Mouse (Mus musculus): ENCODE measurements around the gene Alkbh7.

Gene Alkbh7

DNA sequence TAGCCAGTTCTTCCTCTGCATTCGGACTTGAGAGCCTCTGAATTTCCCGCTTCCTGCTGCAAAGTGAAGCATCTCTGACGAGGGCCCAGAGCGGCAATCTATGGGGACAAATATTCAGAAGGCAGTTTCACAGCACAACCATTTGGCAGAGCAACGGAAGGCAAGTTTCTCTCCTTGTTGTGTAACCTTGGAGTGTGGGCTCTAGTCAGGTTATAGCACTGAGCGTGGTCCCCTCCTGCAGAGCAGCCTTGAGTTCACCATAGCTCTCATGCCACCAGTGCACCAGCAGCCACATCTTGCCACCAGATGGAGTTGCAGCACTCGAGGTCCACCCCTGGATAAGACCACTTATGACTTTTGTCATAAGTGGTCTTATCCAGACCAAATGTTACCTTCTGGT, 8.7 kb upstream of the Alkbh7 start:
- DNase-seq: no peak

- DNase-seq: no peak
These were observed 8.2 kb upstream of the Alkbh7 start for GRCm38 (mm10) chr17:56988921-56989430.

DNA sequence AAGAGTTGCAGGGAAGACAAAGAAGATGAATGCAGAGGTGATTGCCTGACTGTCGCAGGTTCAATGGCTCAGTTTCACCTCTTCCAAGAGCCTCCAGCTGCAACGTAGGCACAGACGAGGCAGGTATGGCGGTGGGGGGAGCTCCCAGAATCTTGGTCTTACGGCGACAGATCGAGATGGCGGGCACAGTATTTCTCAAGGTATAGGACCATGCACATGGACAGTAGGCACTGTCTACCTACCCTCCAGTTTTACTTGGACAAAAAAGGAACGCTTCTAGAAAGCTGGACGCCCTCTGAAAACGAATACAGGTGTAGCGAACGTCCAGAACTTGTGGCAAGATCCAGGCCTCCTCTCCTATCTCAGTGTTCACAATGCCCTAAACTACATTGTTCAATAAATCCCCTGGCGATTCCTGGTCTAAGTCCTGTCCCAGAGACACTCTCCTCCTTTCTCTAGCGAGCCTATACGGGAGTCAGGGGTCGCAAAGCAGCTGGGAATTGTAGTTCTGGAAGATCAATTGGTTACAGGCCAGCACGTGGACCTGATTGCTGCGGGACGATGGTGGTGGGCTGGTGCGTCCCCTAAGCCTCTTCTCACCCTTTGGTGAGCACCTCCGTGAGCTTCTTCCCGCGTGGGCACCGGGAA, 7.5 kb upstream of the Alkbh7 start:
- peak; percentile 90 for DNase-seq

DNA sequence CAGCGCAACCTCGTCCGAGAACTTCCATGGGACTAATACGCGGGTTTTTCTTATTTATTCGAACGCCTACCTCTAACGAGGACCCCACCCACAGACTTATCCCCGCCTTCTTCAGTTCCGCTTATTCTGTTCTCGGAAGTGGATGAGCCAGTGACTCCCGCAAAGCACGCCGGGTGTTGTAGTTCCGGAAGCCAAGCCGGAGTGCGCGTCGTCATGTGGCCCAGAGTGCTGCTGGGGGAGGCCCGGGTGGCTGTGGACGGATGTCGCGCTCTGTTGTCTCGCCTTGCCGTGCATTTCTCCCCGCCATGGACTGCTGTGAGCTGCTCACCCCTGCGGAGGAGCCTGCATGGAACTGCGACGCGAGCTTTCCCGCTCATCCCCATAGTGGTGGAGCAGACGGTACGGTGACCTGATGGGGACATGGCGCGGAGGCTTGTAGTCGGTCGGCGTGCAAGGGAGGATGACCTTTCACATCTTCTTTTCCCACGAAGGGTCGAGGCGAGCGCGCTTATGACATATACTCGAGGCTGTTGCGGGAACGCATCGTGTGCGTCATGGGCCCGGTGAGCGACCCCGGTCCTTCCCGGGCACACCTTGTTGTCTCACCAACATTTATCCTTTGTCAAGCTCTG, 6.9 kb upstream of the Alkbh7 start, which contains the start of gene Clpp:
Clpp (plus strand) TSS at position 191 of the 632 bp plus-strand sequence.
- DNase-seq: peak; percentile 94 to 97

DNA sequence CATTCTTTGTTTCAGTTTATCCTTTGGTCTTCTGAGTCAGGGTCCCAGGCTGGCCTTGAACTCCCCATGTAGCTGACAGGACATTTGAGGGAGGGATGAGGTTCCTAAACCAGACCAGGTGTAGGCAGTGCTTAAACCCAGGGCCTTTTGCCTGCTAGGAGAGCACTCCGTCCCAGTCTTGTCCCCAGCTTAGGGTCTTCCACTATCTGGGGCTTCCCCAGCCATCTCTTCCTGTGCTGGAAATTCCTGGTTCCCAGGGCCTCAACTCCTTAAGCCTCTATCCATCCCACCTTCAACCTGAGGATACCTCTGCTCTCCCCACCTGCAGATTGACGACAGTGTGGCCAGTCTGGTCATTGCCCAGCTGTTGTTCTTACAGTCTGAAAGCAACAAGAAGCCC, 6.2 kb upstream of the Alkbh7 start:
- no peak for DNase-seq

- no peak for DNase-seq
These were observed 2.1 kb upstream of the Alkbh7 start for GRCm38 (mm10) chr17:56995046-56995445.

DNA sequence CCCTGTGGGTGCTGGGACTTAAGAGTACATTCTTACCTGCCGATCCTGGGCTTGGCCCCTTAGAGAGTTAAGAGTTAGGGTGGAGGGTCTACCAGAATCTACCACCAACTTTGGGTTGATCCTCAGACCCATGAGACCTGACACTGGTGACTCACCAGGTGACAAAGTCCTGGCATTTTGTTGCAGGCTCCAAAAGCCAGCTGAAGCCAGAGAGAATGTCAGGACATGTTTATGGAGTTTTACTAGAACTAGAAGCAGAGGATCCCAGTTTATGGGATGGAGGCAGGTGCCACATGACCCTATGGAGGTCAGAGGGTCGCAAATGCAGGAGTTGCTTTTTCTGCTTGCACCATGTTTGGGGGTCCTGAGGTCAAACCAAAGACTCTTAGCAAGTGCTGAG, 633 bp upstream of the Alkbh7 start:
- DNase-seq: no peak

DNA sequence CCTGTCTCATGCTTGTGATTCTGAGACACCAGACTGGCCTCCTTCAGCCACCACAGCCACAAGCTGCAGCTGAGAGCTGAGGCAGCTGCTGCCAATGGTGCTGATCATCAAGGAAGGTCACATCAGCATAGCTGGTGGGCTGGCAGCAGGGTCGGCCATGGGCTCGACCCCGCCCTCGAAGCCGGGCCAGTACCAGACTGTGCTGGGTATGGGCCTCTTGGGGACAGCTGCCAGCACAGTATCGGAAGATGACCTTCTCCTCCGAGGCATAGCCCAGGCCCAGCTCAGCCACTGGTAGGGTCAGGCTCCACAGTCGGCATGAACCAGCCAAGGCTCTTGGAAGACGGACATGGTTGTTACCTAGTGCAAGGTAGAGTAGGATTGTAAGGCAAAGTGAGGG, 2.3 kb downstream of the Alkbh7 start:
- DNase-seq: no peak

DNA sequence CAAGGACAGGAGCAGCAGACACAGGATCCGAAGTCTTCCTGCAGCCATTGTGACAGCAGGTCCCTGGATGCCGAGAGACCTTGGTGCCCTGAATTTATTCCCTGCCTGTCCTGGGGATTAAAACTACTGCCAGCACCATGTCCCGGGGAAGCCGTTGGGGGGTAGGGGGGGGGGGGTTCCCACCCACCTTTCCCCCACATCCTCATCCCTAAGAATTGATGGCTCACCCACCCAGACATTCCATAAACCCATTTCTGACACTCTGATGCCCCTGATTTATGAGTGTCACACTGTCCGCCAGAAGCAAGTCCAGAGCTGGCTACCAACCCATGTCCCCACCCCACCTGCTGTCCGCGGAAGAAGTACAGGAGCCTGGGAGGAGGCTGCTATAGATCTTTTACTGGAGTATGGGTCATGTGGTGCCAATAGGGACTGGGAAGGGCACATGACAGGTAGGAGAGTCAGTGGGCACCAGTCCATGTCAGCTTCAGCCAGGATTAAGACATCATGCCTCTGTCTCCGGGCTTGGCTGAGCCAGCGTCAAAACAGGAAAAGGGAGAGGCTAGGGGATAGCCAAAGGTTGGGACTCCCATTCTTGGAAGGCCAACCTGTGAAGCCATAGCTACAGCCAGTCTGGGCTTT, 3.0 kb downstream of the Alkbh7 start, which contains the start of gene Pspn:
Pspn (minus strand) TSS at position 51 of the 642 bp plus-strand sequence.
- DNase-seq: no peak

DNA sequence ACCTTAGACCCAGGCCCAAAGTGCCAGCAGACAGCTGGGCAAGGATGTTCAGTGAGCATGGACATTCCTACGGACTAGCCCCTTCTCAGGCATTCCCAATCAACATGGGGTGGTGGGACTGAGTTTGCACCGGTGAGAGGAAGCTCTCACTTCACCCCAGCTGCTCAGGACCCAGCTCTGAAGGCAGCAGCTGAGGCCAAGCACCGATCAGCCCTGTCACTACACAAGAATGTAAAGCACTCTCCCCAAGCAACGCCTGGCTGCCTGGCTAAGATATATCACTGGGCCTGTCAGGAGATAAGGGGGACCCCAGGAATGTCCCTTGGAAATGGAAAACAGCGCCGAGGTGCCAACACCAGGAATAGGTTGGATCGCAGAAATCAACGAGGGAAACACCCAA, 4.1 kb downstream of the Alkbh7 start:
- DNase-seq: no peak

DNA sequence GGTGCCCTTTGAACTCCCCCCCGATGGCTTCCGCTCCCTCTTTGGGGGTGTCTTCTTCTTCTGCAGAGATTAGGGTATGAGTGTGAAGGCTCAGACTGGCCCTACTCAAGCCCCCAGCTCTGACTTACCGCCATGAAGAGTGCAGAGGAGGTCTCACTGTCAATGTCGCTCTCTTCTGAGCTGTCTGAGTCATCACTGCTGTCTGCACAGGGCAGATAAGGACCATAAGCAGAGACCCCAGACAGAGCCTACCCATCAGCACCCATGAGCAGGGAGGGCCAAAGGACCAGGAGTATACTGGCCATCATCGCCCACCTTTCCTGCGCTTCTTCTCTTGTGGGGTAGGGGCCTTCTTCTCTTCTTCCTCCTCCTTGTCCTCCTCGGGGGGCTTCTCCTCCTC, 6.9 kb downstream of the Alkbh7 start:
- no peak for DNase-seq

GRCm38 (mm10) chr17:57007137-57007905, 10.2 kb downstream of the Alkbh7 start:
- peak; percentile 54 to 55 for DNase-seq

- DNase-seq: no peak
These were observed 13.7 kb downstream of the Alkbh7 start for GRCm38 (mm10) chr17:57010911-57011235.

- DNase-seq: peak; percentile 98 to 99
These were observed 14.3 kb downstream of the Alkbh7 start, which contains the start of the genes Gtf2f1 and Gm17949 for GRCm38 (mm10) chr17:57011236-57012141. Gtf2f1 (minus strand) TSS chr17:57011288. Gm17949 (plus strand) TSS chr17:57011469.

- peak in 1 of 2 experiments; percentile 35 for DNase-seq
These were observed 15.2 kb downstream of the Alkbh7 start for GRCm38 (mm10) chr17:57012245-57012795.

- DNase-seq: no peak
These were observed 22.6 kb downstream of the Alkbh7 start for GRCm38 (mm10) chr17:57019693-57020092.

DNA sequence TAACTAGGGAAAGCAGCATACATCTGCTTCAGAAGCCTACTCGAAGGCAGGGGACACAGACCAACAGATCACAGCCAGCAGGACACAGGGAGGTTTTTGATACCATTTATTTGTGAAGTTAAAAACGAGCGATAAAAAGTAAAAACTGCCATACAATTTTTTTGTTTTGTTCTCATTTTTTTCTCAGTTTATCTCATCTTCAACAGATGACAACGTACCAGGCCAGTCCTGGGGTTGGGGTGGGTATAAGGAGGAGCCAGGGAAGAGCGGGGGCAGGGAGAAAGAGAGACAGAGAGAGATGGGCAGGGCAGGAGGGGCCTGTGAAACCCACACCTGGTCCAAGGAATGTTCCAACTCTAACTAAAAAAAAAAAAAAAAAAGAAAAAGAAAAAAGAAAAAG, 23.8 kb downstream of the Alkbh7 start:
- DNase-seq: no peak

DNA sequence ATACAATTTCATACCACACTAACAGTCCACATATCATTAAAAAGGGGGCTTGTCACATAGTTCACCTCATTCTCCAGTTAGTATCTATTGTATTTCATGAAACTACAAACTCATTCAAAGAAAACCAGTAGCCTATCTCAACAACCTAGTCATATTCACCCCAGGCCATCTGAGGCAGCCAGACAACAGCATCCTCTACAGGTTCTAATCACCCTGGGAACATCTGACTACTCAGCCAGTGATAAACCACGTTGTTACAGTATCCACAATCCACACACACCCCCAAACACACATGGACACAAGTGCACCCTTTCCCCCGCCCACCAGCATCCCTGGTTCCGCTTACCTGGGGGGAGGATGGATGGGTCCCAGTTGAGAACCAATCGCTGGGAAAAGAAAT, 30.3 kb downstream of the Alkbh7 start:
- no peak for DNase-seq

DNA sequence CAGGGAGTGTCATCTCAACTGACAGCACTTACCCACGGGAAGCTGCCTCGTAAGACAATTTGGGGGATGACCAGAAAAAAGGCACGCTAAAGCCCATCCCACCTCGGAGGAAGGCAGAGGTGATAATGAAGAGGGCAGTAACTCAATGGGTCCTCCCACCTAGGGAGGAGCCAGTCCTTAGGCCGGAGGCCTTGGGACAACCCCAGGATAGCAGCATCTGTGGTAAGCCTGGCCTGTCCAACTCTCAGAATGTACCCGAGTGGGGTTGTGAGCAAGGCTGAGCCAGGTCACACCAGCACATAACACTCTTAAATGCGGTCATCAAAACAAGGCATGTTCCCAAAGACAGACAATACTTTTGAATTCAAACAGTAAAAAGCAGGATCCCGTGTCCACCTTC, 32.6 kb downstream of the Alkbh7 start:
- DNase-seq: no peak

DNA sequence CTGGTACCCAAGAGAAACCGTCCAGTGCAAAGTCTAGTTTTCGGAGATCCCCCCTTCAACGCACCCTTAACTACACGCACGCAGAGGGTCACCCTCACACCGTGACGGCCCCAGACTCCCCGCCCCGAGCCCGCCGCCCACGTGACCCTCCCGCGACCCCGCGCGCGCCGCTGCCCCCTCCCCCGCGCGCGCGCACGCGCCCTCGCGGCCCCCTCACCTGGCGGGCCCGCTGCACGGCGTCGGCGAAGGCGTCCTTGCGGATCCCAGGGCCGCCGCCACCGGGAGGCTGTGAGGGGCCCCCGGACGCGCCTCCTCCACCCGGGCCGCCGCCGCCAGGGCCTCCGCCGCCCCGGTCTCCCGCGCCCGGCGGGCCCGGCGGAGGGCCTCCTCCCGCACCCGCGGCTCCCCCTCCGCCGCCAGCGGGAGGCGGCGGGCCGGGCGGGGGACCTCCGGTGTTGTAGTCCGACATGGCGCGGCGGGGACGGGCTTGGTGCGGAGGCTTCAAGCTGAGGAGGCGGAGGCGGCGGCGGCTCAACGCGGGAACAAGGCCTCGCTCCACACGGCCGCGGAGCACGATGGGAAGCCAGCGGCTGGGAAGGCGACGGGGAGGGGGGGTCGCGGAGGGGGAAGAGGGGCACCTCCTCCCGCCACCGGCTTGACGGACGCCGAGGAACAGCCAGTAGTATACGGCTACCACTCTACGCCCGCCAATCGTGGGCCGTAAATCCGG, 34.0 kb downstream of the Alkbh7 start, which contains the start of gene Khsrp:
Khsrp (minus strand) TSS at position 592 of the 730 bp plus-strand sequence.
- DNase-seq: peak; percentile 82 to 98

All from cerebellum, postnatal 10 days (tissue).